Mouse (Mus musculus): ENCODE data around the gene Camta2. TPM values are rescaled to one million over a fixed set of nuclear protein-coding genes. Genes with fewer than 3 reads are reported as not detected.

Gene Camta2
- polyA plus RNA-seq, 1 experiment, result 11.9 TPM

GRCm38 (mm10) chr11:70645461-70646258 lies 42.2 kb downstream of the Camta2 start:
- TF ChIP-seq MAX (IDR thresholded peaks at IDR 0.05; ENCODE audit: low read depth), result no peak
- no peak for TF ChIP-seq MYOG (IDR thresholded peaks at IDR 0.05; ENCODE audit: control insufficient read depth in 1 of 3, insufficient read depth in 1 of 3, insufficient read length in 2 of 3, low read depth in 2 of 3)
- no peak for TF ChIP-seq POLR2A (IDR thresholded peaks at IDR 0.05; ENCODE audit: insufficient read length, low read depth)
- TF ChIP-seq TCF3 (IDR thresholded peaks at IDR 0.05; ENCODE audit: insufficient read length, low read depth), result no peak
- TF ChIP-seq SRF (IDR thresholded peaks at IDR 0.05; ENCODE audit: control insufficient read depth, insufficient read length, low read depth), result no peak
- no peak for TF ChIP-seq POLR2AphosphoS2 (IDR thresholded peaks at IDR 0.05; ENCODE audit: insufficient read length, low read depth)
- TF ChIP-seq E2F4 (IDR thresholded peaks at IDR 0.05; ENCODE audit: insufficient read depth), result no peak
- no peak for TF ChIP-seq USF1 (IDR thresholded peaks at IDR 0.05; ENCODE audit: low read depth)
- TF ChIP-seq MYOD1 (IDR thresholded peaks at IDR 0.05; ENCODE audit: control insufficient read depth in 1 of 3, insufficient read length in 2 of 3, low read depth in 2 of 3), result no peak
- no peak for TF ChIP-seq REST (IDR thresholded peaks at IDR 0.05; ENCODE audit: insufficient read depth, insufficient read length)
- TF ChIP-seq CEBPB (IDR thresholded peaks at IDR 0.05; ENCODE audit: insufficient read depth, poor library complexity, severe bottlenecking), result no peak
- TF ChIP-seq TCF12 (IDR thresholded peaks at IDR 0.05; ENCODE audit: insufficient read depth, poor library complexity, severe bottlenecking), result no peak
- H3K36me3 ChIP-seq (ENCODE audit: control insufficient read depth, insufficient read depth), result peaks cover 28% of the 10 kb centered on the region
- H3K27me3 ChIP-seq (ENCODE audit: control insufficient read depth, insufficient read depth, insufficient read length), result no peaks in the 10 kb centered on the region

GRCm38 (mm10) chr11:70644564-70645103 lies 43.3 kb downstream of the Camta2 start:
- Histone ChIP-seq H3K36me3 (ENCODE audit: control insufficient read depth, insufficient read depth) (peaks cover 18% of the 10 kb centered on the region), H3K4me2 (ENCODE audit: low read depth) (no peak overlapping the region), H3ac (ENCODE audit: control insufficient read depth, insufficient read length) (no peak overlapping the region), H3K79me2 (ENCODE audit: control insufficient read depth, insufficient read depth) (peaks cover 15% of the 10 kb centered on the region), H3K27me3 (ENCODE audit: control insufficient read depth, insufficient read depth, insufficient read length) (no peaks in the 10 kb centered on the region), H3K4me3 (no peak overlapping the region)
- no peak for TF ChIP-seq SRF (IDR thresholded peaks at IDR 0.05; ENCODE audit: control insufficient read depth, insufficient read length, low read depth)

More at GRCm38 (mm10) chr11:70645461-70646258, 42.2 kb downstream of the Camta2 start:
- Histone ChIP-seq H3K4me3 (peak overlapping the region; percentile 62), H3K79me2 (ENCODE audit: control insufficient read depth, insufficient read depth) (peaks cover 26% of the 10 kb centered on the region), H3ac (ENCODE audit: control insufficient read depth, insufficient read length) (peak overlapping the region; percentile 62), H3K4me2 (ENCODE audit: low read depth) (peak overlapping the region; percentile 91)

GRCm38 (mm10) chr11:70643051-70643450 lies 44.9 kb downstream of the Camta2 start:
- Histone ChIP-seq H3K36me3 (ENCODE audit: control insufficient read depth, insufficient read depth) (peaks cover 9% of the 10 kb centered on the region), H3K4me3 (no peak overlapping the region)
- TF ChIP-seq TCF12 (IDR thresholded peaks at IDR 0.05; ENCODE audit: insufficient read depth, poor library complexity, severe bottlenecking) (no peak), MYOD1 (IDR thresholded peaks at IDR 0.05; ENCODE audit: control insufficient read depth in 1 of 3, insufficient read length in 2 of 3, low read depth in 2 of 3) (peak in 1 of 3 experiments; percentile 53)

GRCm38 (mm10) chr11:70641241-70641640 lies 46.7 kb downstream of the Camta2 start:
- Histone ChIP-seq H3K79me2 (ENCODE audit: control insufficient read depth, insufficient read depth) (peaks cover 10% of the 10 kb centered on the region), H3ac (ENCODE audit: control insufficient read depth, insufficient read length) (no peak overlapping the region), H3K27me3 (ENCODE audit: control insufficient read depth, insufficient read depth, insufficient read length) (no peaks in the 10 kb centered on the region), H3K4me2 (ENCODE audit: low read depth) (no peak overlapping the region), H3K4me3 (no peak overlapping the region), H3K36me3 (ENCODE audit: control insufficient read depth, insufficient read depth) (peaks cover 9% of the 10 kb centered on the region)
- TF ChIP-seq TCF3 (IDR thresholded peaks at IDR 0.05; ENCODE audit: insufficient read length, low read depth) (no peak), E2F4 (IDR thresholded peaks at IDR 0.05; ENCODE audit: insufficient read depth) (no peak), REST (IDR thresholded peaks at IDR 0.05; ENCODE audit: insufficient read depth, insufficient read length) (no peak), POLR2A (IDR thresholded peaks at IDR 0.05; ENCODE audit: insufficient read length, low read depth) (no peak), USF1 (IDR thresholded peaks at IDR 0.05; ENCODE audit: low read depth) (no peak), POLR2AphosphoS2 (IDR thresholded peaks at IDR 0.05; ENCODE audit: insufficient read length, low read depth) (peak; percentile 50), TCF12 (IDR thresholded peaks at IDR 0.05; ENCODE audit: insufficient read depth, poor library complexity, severe bottlenecking) (no peak)

More at GRCm38 (mm10) chr11:70643051-70643450, 44.9 kb downstream of the Camta2 start:
- Histone ChIP-seq H3K4me2 (ENCODE audit: low read depth) (no peak overlapping the region), H3ac (ENCODE audit: control insufficient read depth, insufficient read length) (no peak overlapping the region), H3K79me2 (ENCODE audit: control insufficient read depth, insufficient read depth) (peaks cover 15% of the 10 kb centered on the region), H3K27me3 (ENCODE audit: control insufficient read depth, insufficient read depth, insufficient read length) (no peaks in the 10 kb centered on the region)

- no peak for TF ChIP-seq MYOG (IDR thresholded peaks at IDR 0.05; ENCODE audit: control insufficient read depth in 1 of 3, insufficient read depth in 1 of 3, insufficient read length in 2 of 3, low read depth in 2 of 3)
- TF ChIP-seq REST (IDR thresholded peaks at IDR 0.05; ENCODE audit: insufficient read depth, insufficient read length), result no peak
- no peak for TF ChIP-seq E2F4 (IDR thresholded peaks at IDR 0.05; ENCODE audit: insufficient read depth)
- no peak for TF ChIP-seq TCF12 (IDR thresholded peaks at IDR 0.05; ENCODE audit: insufficient read depth, poor library complexity, severe bottlenecking)
- TF ChIP-seq CEBPB (IDR thresholded peaks at IDR 0.05; ENCODE audit: insufficient read depth, poor library complexity, severe bottlenecking), result 0 out of 2 replicates have a peak, but pooled peaks have one; percentile 36
- TF ChIP-seq SRF (IDR thresholded peaks at IDR 0.05; ENCODE audit: control insufficient read depth, insufficient read length, low read depth), result no peak
- no peak for TF ChIP-seq POLR2A (IDR thresholded peaks at IDR 0.05; ENCODE audit: insufficient read length, low read depth)
- no peak for TF ChIP-seq TCF3 (IDR thresholded peaks at IDR 0.05; ENCODE audit: insufficient read length, low read depth)
- TF ChIP-seq MAX (IDR thresholded peaks at IDR 0.05; ENCODE audit: low read depth), result no peak
- TF ChIP-seq MYOD1 (IDR thresholded peaks at IDR 0.05; ENCODE audit: control insufficient read depth in 1 of 3, insufficient read length in 2 of 3, low read depth in 2 of 3), result no peak
- no peak for TF ChIP-seq USF1 (IDR thresholded peaks at IDR 0.05; ENCODE audit: low read depth)
- peak; percentile 43 for TF ChIP-seq POLR2AphosphoS2 (IDR thresholded peaks at IDR 0.05; ENCODE audit: insufficient read length, low read depth)
- Histone ChIP-seq H3K4me3 (no peak overlapping the region), H3ac (ENCODE audit: control insufficient read depth, insufficient read length) (no peak overlapping the region), H3K27me3 (ENCODE audit: control insufficient read depth, insufficient read depth, insufficient read length) (no peaks in the 10 kb centered on the region), H3K79me2 (ENCODE audit: control insufficient read depth, insufficient read depth) (no peaks in the 10 kb centered on the region), H3K36me3 (ENCODE audit: control insufficient read depth, insufficient read depth) (peaks cover 9% of the 10 kb centered on the region), H3K4me2 (ENCODE audit: low read depth) (no peak overlapping the region)
Measured at GRCm38 (mm10) chr11:70639976-70640375, 47.9 kb downstream of the Camta2 start.

All from myocyte (in vitro differentiated cells).